Mouse (Mus musculus): ENCODE data around the gene Mlana. TPM values are rescaled to one million over a fixed set of nuclear protein-coding genes. Genes with fewer than 3 reads are reported as not detected.

Gene Mlana
- total RNA-seq, 1 experiment = 3.0 TPM

DNA sequence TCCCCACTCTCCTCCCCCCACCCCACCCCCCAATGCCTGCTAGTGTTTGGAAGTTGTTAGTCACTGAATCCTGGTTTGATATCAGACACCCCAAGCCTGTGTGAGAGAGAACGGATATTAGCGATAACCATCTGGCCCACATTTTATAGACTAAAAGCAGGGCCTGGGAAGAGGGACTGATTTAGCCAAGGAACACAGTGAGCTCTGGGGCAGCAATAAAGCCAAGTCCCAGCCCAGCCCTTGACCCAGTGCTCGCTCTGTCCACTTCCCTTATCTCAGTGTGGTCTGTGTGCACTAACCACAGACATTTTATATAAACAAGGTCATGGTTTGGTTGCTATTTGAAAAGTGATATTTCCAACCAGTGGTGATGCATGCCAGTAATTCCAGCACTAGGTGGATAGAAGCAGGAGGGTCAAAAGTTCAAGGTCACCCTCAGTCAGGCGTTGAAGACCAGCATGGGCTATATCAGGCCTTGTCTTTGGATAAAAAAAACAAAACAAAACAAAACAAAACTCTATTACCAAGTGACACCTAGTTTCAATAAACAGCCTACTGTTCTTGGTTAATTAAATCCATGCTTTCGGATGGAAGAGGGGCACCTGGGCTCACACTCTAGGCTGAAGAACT, 30.5 kb upstream of the Mlana start:
- Histone ChIP-seq H3K4me3 (ENCODE audit: insufficient read depth in 1 of 2, low read depth in 1 of 2, low read length in 2 of 2, poor library complexity in 1 of 2, severe bottlenecking in 1 of 2) (no peak overlapping the region), H3K27ac (ENCODE audit: insufficient read depth, low read depth, low read length, poor library complexity, severe bottlenecking) (no peak overlapping the region; the same call in 1 of the 2 replicates), H3K4me1 (ENCODE audit: control insufficient read depth in 2 of 2, insufficient read depth in 2 of 2, low read length in 2 of 2, poor library complexity in 1 of 2) (peaks cover 7 to 18% of the 10 kb centered on the region in 2 experiments; a peak in 3 of 4 replicates), H3K9me3 (ENCODE audit: control insufficient read depth, insufficient read depth, low read depth, low read length) (no peaks in the 10 kb centered on the region), H3K9ac (ENCODE audit: insufficient read depth, low read depth, low read length, poor library complexity, severe bottlenecking) (no peak overlapping the region), H3K36me3 (ENCODE audit: control insufficient read depth, insufficient read depth, low read length, poor library complexity, severe bottlenecking) (no peaks in the 10 kb centered on the region)
- TF ChIP-seq HCFC1 (IDR thresholded peaks at IDR 0.05; ENCODE audit: borderline replicate concordance, insufficient read depth, low read length) (no peak), ZC3H11A (IDR thresholded peaks at IDR 0.05; ENCODE audit: borderline replicate concordance, low read depth, low read length) (no peak), ZNF384 (IDR thresholded peaks at IDR 0.05; ENCODE audit: low read depth, low read length) (no peak), MAFK (IDR thresholded peaks at IDR 0.05; ENCODE audit: insufficient read depth, low read depth, low read length) (no peak), CHD2 (IDR thresholded peaks at IDR 0.05; ENCODE audit: low read depth, low read length) (no peak)
- in situ Hi-C loops (cut with MboI; ENCODE audit: low sequenced_read_pairs in 2 of 2, unreplicated experiment in 2 of 2) = no loop called here
- no peak for DNase-seq (ENCODE audit: low read depth, low spot score)

GRCm38 (mm10) chr19:29668135-29668534, 29.5 kb upstream of the Mlana start:
- Histone ChIP-seq H3K27ac (ENCODE audit: insufficient read depth, low read depth, low read length, poor library complexity, severe bottlenecking) (no peak overlapping the region), H3K9ac (ENCODE audit: insufficient read depth, low read depth, low read length, poor library complexity, severe bottlenecking) (no peak overlapping the region), H3K36me3 (ENCODE audit: control insufficient read depth, insufficient read depth, low read length, poor library complexity, severe bottlenecking) (no peaks in the 10 kb centered on the region), H3K4me3 (ENCODE audit: insufficient read depth in 1 of 2, low read depth in 1 of 2, low read length in 2 of 2, poor library complexity in 1 of 2, severe bottlenecking in 1 of 2) (no peak overlapping the region), H3K9me3 (ENCODE audit: control insufficient read depth, insufficient read depth, low read depth, low read length) (no peaks in the 10 kb centered on the region), H3K4me1 (ENCODE audit: control insufficient read depth in 2 of 2, insufficient read depth in 2 of 2, low read length in 2 of 2, poor library complexity in 1 of 2) (peaks cover 7 to 20% of the 10 kb centered on the region in 2 experiments; a peak in 3 of 4 replicates)
- in situ Hi-C loops (cut with MboI; ENCODE audit: low sequenced_read_pairs in 2 of 2, unreplicated experiment in 2 of 2) = no loop called here
- no peak for TF ChIP-seq ZC3H11A (IDR thresholded peaks at IDR 0.05; ENCODE audit: borderline replicate concordance, low read depth, low read length)
- TF ChIP-seq ZNF384 (IDR thresholded peaks at IDR 0.05; ENCODE audit: low read depth, low read length) = no peak
- TF ChIP-seq CHD2 (IDR thresholded peaks at IDR 0.05; ENCODE audit: low read depth, low read length) = no peak
- TF ChIP-seq HCFC1 (IDR thresholded peaks at IDR 0.05; ENCODE audit: borderline replicate concordance, insufficient read depth, low read length) = no peak
- TF ChIP-seq MAFK (IDR thresholded peaks at IDR 0.05; ENCODE audit: insufficient read depth, low read depth, low read length) = no peak
- DNase-seq (ENCODE audit: low read depth, low spot score) = no peak

DNA sequence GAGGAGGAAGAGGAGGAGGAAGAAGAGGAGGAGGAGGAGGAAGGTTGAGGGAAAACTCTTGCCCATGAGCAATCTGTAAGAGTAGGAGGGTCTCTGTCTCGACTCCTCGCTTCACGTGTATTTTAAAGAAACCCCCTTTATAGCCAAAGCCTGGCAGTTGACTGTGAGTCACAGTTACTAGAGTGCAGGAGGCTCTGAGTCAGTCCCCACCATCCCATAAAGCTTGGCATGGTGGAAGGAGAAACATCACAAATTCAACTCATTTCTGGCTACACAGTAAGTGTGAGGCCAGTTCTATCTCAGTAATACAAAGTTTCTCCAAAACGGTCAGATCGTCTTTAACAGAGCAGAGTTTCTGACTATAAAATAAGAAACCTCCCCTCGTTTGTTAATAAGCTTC, 27.4 kb upstream of the Mlana start:
- TF ChIP-seq CHD2 (IDR thresholded peaks at IDR 0.05; ENCODE audit: low read depth, low read length) (no peak), MAFK (IDR thresholded peaks at IDR 0.05; ENCODE audit: insufficient read depth, low read depth, low read length) (no peak), HCFC1 (IDR thresholded peaks at IDR 0.05; ENCODE audit: borderline replicate concordance, insufficient read depth, low read length) (no peak), ZC3H11A (IDR thresholded peaks at IDR 0.05; ENCODE audit: borderline replicate concordance, low read depth, low read length) (no peak), ZNF384 (IDR thresholded peaks at IDR 0.05; ENCODE audit: low read depth, low read length) (no peak)
- Histone ChIP-seq H3K9me3 (ENCODE audit: control insufficient read depth, insufficient read depth, low read depth, low read length) (no peaks in the 10 kb centered on the region), H3K4me1 (ENCODE audit: control insufficient read depth in 2 of 2, insufficient read depth in 2 of 2, low read length in 2 of 2, poor library complexity in 1 of 2) (peaks cover 4 to 19% of the 10 kb centered on the region in 2 experiments; a peak in 3 of 4 replicates), H3K27ac (ENCODE audit: insufficient read depth, low read depth, low read length, poor library complexity, severe bottlenecking) (no peak overlapping the region), H3K36me3 (ENCODE audit: control insufficient read depth, insufficient read depth, low read length, poor library complexity, severe bottlenecking) (no peaks in the 10 kb centered on the region), H3K4me3 (ENCODE audit: insufficient read depth in 1 of 2, low read depth in 1 of 2, low read length in 2 of 2, poor library complexity in 1 of 2, severe bottlenecking in 1 of 2) (no peak overlapping the region), H3K9ac (ENCODE audit: insufficient read depth, low read depth, low read length, poor library complexity, severe bottlenecking) (no peak overlapping the region)
- DNase-seq (ENCODE audit: low read depth, low spot score) = no peak
- in situ Hi-C loops (cut with MboI; ENCODE audit: low sequenced_read_pairs in 2 of 2, unreplicated experiment in 2 of 2) = no loop called here

GRCm38 (mm10) chr19:29671160-29671559, 26.5 kb upstream of the Mlana start:
- Histone ChIP-seq H3K27ac (ENCODE audit: insufficient read depth, low read depth, low read length, poor library complexity, severe bottlenecking) (no peak overlapping the region), H3K4me3 (ENCODE audit: insufficient read depth in 1 of 2, low read depth in 1 of 2, low read length in 2 of 2, poor library complexity in 1 of 2, severe bottlenecking in 1 of 2) (no peak overlapping the region), H3K9me3 (ENCODE audit: control insufficient read depth, insufficient read depth, low read depth, low read length) (no peaks in the 10 kb centered on the region), H3K36me3 (ENCODE audit: control insufficient read depth, insufficient read depth, low read length, poor library complexity, severe bottlenecking) (no peaks in the 10 kb centered on the region), H3K9ac (ENCODE audit: insufficient read depth, low read depth, low read length, poor library complexity, severe bottlenecking) (no peak overlapping the region), H3K4me1 (ENCODE audit: control insufficient read depth in 2 of 2, insufficient read depth in 2 of 2, low read length in 2 of 2, poor library complexity in 1 of 2) (peaks cover 4 to 22% of the 10 kb centered on the region in 2 experiments; a peak in 3 of 4 replicates)
- in situ Hi-C loops (cut with MboI; ENCODE audit: low sequenced_read_pairs in 2 of 2, unreplicated experiment in 2 of 2) = no loop called here
- no peak for TF ChIP-seq ZNF384 (IDR thresholded peaks at IDR 0.05; ENCODE audit: low read depth, low read length)
- no peak for TF ChIP-seq MAFK (IDR thresholded peaks at IDR 0.05; ENCODE audit: insufficient read depth, low read depth, low read length)
- TF ChIP-seq CHD2 (IDR thresholded peaks at IDR 0.05; ENCODE audit: low read depth, low read length) = no peak
- no peak for TF ChIP-seq HCFC1 (IDR thresholded peaks at IDR 0.05; ENCODE audit: borderline replicate concordance, insufficient read depth, low read length)
- TF ChIP-seq ZC3H11A (IDR thresholded peaks at IDR 0.05; ENCODE audit: borderline replicate concordance, low read depth, low read length) = no peak
- no peak for DNase-seq (ENCODE audit: low read depth, low spot score)
